Mouse (Mus musculus): Measurements from ENCODE around the gene Pex7.
"Not testable (repeated sequence)": the region's sequence is repeated elsewhere in the genome, so short reads cannot be mapped to it uniquely, and the experiment has no call there.

The Pex7 gene

DNA sequence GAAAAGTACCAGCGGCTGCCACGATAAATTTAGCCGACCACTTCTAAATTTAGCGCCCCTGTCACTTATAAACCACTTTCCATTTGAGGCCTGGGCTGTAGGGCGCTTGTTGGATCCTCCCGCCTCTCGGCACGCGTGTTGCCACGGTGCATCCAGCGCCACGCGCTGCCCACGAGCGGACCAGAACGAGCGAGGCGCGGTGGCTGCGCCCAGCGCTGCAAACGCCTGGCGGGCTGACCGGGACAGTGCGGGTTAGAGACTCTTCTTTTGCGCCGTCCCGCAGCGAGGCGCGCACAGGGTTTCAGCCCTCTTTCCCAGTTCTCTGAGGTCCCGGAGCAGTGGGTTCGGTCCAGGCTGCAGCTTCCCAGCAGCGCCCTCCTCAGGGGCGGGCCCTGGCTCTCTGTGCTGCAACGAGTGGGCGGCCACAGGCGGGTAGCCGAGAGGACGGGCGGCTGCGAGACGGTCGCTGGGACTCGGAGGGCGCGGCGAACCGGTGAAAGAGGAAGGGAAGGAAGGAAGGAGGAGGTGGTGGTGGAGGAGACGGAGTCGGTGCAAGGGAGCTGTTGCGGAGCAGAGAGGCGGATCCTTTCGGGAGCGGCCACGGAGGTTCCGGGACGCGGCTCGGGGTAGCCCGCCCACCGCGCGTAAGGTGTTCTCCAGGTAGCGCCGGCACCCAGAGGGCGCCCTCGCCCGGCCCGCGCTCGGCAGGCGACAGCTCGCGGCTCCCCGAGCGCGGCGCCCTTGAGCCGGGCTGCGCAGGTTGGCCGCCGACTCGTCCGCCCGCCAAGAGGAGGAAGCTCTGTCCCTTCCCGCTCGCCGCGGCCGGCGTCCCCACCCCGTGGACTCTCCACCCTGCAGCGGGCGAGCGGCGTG lies 26.3 kb upstream of the Pex7 start:
- DNase-seq: peak; percentile 71

GRCm38 (mm10) chr10:19932986-19933385 lies 25.5 kb upstream of the Pex7 start:
- DNase-seq: no peak

DNA sequence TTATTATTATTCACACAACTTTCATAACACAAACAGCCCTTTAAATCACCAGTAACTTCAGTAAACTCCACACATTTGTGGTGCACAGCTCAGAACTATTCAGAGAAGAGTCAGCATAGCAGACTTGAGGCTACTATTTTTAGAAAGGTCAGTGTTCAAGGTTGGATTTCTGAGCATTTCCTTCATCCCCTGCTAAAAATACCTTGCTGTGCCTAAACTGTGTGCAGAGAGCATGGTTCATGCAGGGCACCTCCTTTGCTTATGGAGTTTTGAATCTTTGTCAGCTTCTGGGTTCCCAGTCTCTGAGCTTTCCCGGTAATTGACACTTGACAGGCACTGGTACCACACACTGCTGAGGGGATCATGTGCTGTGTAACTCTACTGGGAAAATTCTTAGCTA lies 20.7 kb upstream of the Pex7 start:
- DNase-seq: no peak

- DNase-seq: not testable (repeated sequence)
Observed at GRCm38 (mm10) chr10:19926391-19926897, 19.0 kb upstream of the Pex7 start.

- DNase-seq: no peak
Observed at GRCm38 (mm10) chr10:19924256-19924655, 16.8 kb upstream of the Pex7 start.

DNA sequence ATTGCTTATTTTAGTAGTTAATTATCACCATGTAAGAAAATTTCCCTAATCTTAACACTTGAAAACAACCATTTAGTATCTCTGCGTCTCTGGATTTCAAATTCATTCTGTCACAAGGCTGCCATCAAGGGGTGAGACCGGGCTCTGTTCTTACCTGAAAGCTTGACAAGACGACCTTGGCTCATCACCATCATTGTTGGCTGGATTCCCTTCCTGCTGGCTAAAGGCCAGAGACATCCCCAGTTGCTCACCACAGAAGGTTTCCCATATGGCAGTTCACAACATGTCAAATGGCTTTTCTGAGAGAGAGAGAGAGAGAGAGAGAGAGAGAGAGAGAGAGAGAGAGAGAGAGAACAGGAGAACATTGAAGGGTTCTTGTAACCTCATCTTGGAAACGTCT lies 14.9 kb upstream of the Pex7 start:
- no peak for DNase-seq

- DNase-seq: peak; percentile 59
Observed at GRCm38 (mm10) chr10:19915301-19915700, 7.8 kb upstream of the Pex7 start.

GRCm38 (mm10) chr10:19913806-19914205 lies 6.3 kb upstream of the Pex7 start:
- DNase-seq: no peak

GRCm38 (mm10) chr10:19911583-19911982 lies 4.1 kb upstream of the Pex7 start:
- DNase-seq: no peak

DNA sequence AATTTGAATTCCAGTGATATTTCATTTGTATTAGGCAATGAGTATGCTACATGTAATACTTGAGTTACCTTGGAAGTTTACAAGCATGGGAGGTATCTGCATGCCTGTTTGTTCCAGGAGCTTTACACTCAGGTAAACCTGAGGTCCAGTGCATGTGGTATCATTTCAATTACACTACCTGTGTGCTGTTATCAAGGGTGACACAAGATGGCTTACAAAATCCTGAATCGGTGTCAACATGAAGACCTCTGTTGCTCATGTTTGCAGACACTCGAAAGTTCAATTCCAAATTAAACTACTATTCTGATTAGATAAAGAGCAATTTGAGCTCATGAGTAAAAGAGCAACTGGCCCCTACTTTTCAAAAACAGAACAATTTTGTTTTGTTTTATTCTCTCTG lies 3.0 kb upstream of the Pex7 start:
- no peak for DNase-seq

DNA sequence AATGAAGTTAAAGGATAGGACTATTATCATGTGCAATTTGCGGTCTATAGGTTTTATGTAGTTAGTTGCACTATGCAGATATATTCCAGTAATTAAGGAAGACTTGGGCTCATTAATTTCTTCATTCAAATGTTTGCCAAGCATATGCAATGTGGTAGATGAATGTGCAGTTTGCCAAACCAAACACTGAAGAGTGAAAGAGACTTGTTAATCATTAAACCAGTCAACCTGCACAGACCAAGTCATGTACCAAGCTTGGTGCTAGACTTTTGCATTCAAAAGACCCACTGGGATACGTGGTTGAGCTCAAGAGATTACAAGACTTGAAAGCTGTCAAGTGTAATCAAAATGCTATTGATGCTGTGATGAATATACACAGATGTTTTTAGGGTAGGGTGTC lies 587 bp upstream of the Pex7 start:
- no peak for DNase-seq

- DNase-seq: peak; percentile 44
Observed at GRCm38 (mm10) chr10:19904077-19904820, 3.2 kb downstream of the Pex7 start.

DNA sequence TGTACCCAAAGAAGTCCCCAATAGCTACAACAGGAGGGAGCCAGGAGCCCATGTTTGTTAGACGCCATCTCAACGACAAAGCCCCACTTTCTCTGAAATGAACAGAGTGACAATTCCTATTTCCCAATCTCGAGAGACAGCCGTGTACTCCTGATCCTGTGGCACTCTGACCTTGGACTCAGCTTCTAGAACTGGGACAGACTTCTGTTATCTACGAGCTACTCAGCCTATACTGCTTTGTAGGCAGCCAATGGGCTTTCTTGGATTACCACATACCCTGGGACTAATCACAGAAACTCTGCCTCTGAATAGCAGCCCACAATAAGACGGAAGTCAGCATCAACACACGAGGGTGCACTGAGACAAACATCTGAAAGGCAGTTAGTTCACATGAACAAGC lies 5.5 kb downstream of the Pex7 start:
- DNase-seq: no peak

DNA sequence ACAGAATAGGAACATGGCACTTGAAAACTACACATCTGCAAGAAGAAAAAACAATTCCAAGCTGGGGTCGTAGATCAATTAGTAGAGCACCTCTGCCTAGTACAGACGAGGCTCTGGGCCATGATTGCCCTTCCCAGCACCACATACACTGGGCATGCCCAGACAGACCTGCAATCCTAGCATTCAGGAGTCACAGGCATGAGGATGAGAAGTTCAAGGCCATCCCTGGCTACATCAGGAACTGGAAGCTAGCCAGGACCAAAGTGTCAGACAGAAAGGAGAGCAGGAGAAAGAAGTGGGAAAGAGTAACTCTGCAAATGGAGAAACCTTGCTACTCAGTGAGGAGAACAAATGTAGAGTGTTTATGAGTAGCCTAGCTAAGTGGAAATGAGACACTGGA lies 7.3 kb downstream of the Pex7 start:
- no peak for DNase-seq

- peak; percentile 44 for DNase-seq
Observed at GRCm38 (mm10) chr10:19893976-19894375, 13.5 kb downstream of the Pex7 start.

GRCm38 (mm10) chr10:19893146-19893545 lies 14.3 kb downstream of the Pex7 start:
- no peak for DNase-seq

DNA sequence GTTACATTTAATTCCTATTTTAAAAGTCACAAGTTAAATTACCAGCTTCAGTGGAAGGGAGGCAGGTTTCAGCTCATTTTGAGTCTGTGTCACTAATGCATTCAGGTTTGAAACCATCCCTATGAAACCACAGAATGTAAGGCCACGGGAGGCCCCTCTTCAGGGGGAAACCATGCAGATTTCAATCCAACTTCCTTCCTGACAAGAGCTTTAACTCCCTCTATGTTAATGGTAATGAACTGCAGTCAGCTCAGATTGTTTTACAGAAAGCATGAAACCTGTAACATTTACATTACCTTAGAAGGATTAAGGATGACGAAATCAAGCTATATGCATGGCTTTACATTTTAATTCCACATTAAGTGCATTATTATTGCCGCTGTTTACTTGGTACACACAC lies 15.8 kb downstream of the Pex7 start:
- no peak for DNase-seq

DNA sequence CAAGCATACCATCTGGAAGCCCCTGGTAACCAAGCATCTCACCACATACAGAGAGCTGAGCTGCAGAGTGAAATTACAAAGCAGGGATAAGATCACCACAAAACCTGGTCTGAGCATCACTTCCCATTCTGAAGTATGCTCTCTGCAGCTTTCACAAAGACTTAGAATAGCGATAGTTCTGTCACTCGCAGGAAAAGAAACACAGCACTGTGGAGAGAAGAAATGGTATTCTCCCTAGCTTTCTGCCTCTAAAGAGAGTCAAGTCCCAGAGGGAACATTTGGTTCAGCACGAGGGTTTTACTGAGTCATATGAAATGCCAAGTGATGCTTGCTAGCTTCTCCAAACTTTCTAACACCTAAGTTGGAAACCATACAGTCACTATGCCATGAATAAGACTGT lies 17.6 kb downstream of the Pex7 start:
- no peak for DNase-seq

- DNase-seq: no peak
Observed at GRCm38 (mm10) chr10:19886249-19886648, 21.2 kb downstream of the Pex7 start.

- no peak for DNase-seq
Observed at GRCm38 (mm10) chr10:19884409-19884808, 23.1 kb downstream of the Pex7 start.

GRCm38 (mm10) chr10:19880437-19880836 lies 27.1 kb downstream of the Pex7 start:
- no peak for DNase-seq

GRCm38 (mm10) chr10:19879161-19879560 lies 28.3 kb downstream of the Pex7 start:
- no peak for DNase-seq

DNA sequence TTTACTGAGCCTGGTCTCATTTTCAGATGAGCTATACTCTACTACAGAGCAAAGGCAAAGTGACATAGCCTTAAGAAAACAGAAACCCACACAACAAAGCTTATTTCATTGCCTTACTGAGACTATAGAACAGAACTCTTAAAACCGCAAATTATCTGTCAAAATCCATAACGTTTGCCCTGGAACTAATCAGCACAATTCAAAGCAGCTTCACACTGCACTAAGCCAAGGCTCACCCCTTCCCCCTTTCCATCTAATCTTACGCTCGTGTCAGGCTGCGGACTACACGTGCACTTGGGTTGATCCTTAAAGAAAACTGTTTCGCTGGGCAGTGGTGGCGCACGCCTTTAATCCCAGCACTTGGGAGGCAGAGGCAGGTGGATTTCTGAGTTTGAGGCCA lies 29.8 kb downstream of the Pex7 start:
- DNase-seq: no peak

DNA sequence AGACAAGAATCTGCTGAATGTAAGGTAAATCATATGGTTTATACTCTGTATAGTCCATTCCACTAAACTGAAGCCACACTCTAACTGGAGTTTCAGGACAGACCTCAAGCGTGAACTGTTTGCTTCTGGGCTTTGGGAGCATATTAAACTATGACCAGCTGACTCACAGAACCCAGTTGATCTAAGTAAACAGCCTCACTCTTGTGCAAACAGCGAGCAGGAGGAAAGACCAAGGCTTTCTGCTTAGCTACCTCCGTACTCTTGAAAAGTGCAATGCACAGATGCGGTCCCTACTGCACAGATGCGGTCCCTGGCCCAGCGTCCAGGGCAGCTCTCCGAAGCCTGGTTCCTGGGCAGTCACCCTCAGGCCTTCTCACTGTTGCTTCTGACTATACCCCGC lies 30.2 kb downstream of the Pex7 start:
- no peak for DNase-seq

Data from right cerebral cortex, postnatal 14 days (tissue).